Mouse (Mus musculus): ENCODE results near the gene Six1.
"Not testable (repeated sequence)": the region's sequence is repeated elsewhere in the genome, so short reads cannot be mapped to it uniquely, and the experiment has no call there.

Gene Six1

GRCm38 (mm10) chr12:73053668-73054241, at the start of gene Six1:
Gene Six1 (minus strand): TSS chr12:73053887.
- no peak for DNase-seq

- no peak for DNase-seq
Measured at GRCm38 (mm10) chr12:73098593-73098992, 44.9 kb upstream of the Six1 start.

- DNase-seq = not testable (repeated sequence)
Measured at GRCm38 (mm10) chr12:73096177-73096576, 42.5 kb upstream of the Six1 start.

- DNase-seq = no peak
Measured at GRCm38 (mm10) chr12:73094605-73095004, 40.9 kb upstream of the Six1 start.

GRCm38 (mm10) chr12:73094189-73094588, 40.5 kb upstream of the Six1 start:
- no peak for DNase-seq

- no peak for DNase-seq
Measured at GRCm38 (mm10) chr12:73090672-73091335, 37.1 kb upstream of the Six1 start.

GRCm38 (mm10) chr12:73088911-73089310, 35.2 kb upstream of the Six1 start:
- no peak for DNase-seq

- no peak for DNase-seq
Measured at GRCm38 (mm10) chr12:73088500-73088899, 34.8 kb upstream of the Six1 start.

GRCm38 (mm10) chr12:73087086-73087485, 33.4 kb upstream of the Six1 start:
- no peak for DNase-seq

GRCm38 (mm10) chr12:73085739-73086630, 32.3 kb upstream of the Six1 start:
- no peak for DNase-seq

- DNase-seq = no peak
Measured at GRCm38 (mm10) chr12:73083773-73084172, 30.1 kb upstream of the Six1 start.

GRCm38 (mm10) chr12:73081828-73082227, 28.1 kb upstream of the Six1 start:
- not testable (repeated sequence) for DNase-seq

GRCm38 (mm10) chr12:73060805-73061410, 7.2 kb upstream of the Six1 start:
- DNase-seq = no peak

GRCm38 (mm10) chr12:73057492-73057891, 3.8 kb upstream of the Six1 start:
- DNase-seq = no peak

GRCm38 (mm10) chr12:73055451-73055850, 1.8 kb upstream of the Six1 start:
- no peak for DNase-seq

GRCm38 (mm10) chr12:73054576-73055185, 994 bp upstream of the Six1 start:
- DNase-seq = no peak

- DNase-seq = no peak
Measured at GRCm38 (mm10) chr12:73052651-73053591, 766 bp downstream of the Six1 start.

GRCm38 (mm10) chr12:73052036-73052650, 1.5 kb downstream of the Six1 start:
- no peak for DNase-seq

- DNase-seq = no peak
Measured at GRCm38 (mm10) chr12:73050811-73051580, 2.7 kb downstream of the Six1 start.

- DNase-seq = no peak
Measured at GRCm38 (mm10) chr12:73050305-73050704, 3.4 kb downstream of the Six1 start.
